Mouse (Mus musculus): ENCODE measurements around the gene Fmod.

DNA sequence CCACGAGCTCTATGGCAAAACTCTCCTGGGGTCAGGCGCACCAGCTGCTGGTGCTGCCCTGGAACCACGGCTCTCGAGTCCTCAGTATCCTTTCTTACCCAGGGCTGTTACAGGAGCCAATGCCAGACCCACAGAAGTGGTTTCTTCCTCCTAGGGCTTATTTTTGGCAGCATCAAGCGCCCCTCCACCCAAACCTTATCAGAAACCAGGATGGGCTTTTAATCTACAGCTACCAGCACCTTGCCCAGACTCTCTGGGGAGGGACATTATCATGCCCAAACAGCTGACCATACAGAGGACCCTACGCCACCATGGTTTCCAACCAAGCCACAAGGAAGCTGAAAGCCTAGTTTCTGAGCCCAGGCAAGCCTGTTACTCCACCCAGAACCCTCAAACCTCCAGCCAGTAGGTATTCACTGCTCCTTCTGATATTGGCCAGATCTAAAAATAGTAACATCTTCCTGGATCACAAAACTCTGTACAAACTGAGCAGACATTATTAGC lies 36.1 kb downstream of the Fmod start:
- TF ChIP-seq CTCF (conservative IDR thresholded peaks at IDR 0.05; ENCODE audit: low read length), result no peak
- no peak for TF ChIP-seq POU5F1 (IDR thresholded peaks at IDR 0.05; ENCODE audit: borderline replicate concordance, low read length)
- TF ChIP-seq NANOG (IDR thresholded peaks at IDR 0.05; ENCODE audit: borderline replicate concordance, low read length), result no peak
